Mouse (Mus musculus): ENCODE data around the gene Rreb1. TPM values are rescaled to one million over a fixed set of nuclear protein-coding genes. Genes with fewer than 3 reads are reported as not detected.

Rreb1 gene
- polyA plus RNA-seq, 1 experiment: 6.0 TPM

DNA sequence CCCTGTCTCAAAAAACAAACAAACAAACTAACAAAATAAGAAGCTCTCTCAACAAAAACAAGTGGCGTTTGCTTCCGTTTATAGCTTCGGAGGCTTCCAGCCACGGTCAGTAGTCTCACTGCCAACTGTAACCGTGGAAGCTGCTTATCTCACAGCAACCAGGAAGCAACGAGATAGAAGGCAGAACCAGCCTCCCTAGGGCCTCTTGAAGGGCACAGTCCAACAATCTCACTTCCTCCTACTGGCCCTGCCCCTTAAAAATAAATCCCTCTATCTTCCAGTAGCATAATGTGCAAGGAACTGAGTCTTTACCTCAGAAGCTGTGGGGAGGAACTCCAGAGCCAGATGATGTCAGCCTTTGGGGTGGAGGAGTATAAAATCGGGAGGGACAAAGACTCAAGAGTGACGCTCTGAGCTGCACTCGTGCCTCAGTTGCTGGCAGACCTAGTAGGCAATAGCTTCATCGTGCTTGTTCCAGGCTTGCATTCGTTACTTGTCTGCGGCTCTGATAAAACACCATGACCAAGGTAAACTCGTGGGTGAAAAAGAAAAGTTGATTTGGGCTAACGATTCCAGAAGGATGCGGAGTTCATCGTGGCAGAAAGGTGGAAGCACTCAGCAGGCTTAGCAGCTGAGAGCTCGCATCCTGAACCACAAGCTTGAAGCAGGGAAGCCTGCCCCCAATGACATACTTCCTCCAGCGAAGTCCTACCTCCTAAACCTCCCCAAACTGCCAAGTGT, 180.5 kb downstream of the Rreb1 start:
- Histone ChIP-seq H3K36me3 (ENCODE audit: control insufficient read depth, insufficient read depth) (no peaks in the 10 kb centered on the region), H3ac (ENCODE audit: control insufficient read depth, insufficient read length, low read depth) (no peak overlapping the region), H3K79me2 (ENCODE audit: control insufficient read depth, insufficient read depth) (no peaks in the 10 kb centered on the region), H3K79me3 (ENCODE audit: low read depth) (no peaks in the 10 kb centered on the region), H3K27me3 (ENCODE audit: control insufficient read depth, insufficient read depth, insufficient read length) (no peaks in the 10 kb centered on the region), H3K4me3 (ENCODE audit: insufficient read depth, poor library complexity, severe bottlenecking) (no peak overlapping the region)
- TF ChIP-seq MYOG (IDR thresholded peaks at IDR 0.05; ENCODE audit: control insufficient read depth, extremely low read depth, insufficient read length): no peak
- TF ChIP-seq CTCF (IDR thresholded peaks at IDR 0.05; ENCODE audit: control insufficient read depth, insufficient read depth, insufficient read length): no peak
- no peak for TF ChIP-seq MYOD1 (IDR thresholded peaks at IDR 0.05; ENCODE audit: control insufficient read depth, insufficient read length, low read depth)
- no peak for TF ChIP-seq MAX (IDR thresholded peaks at IDR 0.05)
- TF ChIP-seq CEBPB (IDR thresholded peaks at IDR 0.05; ENCODE audit: low read depth): no peak
- TF ChIP-seq FOSL1 (IDR thresholded peaks at IDR 0.05; ENCODE audit: insufficient read depth, low read length, poor library complexity, severe bottlenecking): no peak
- TF ChIP-seq USF1 (IDR thresholded peaks at IDR 0.05; ENCODE audit: low read depth): no peak

DNA sequence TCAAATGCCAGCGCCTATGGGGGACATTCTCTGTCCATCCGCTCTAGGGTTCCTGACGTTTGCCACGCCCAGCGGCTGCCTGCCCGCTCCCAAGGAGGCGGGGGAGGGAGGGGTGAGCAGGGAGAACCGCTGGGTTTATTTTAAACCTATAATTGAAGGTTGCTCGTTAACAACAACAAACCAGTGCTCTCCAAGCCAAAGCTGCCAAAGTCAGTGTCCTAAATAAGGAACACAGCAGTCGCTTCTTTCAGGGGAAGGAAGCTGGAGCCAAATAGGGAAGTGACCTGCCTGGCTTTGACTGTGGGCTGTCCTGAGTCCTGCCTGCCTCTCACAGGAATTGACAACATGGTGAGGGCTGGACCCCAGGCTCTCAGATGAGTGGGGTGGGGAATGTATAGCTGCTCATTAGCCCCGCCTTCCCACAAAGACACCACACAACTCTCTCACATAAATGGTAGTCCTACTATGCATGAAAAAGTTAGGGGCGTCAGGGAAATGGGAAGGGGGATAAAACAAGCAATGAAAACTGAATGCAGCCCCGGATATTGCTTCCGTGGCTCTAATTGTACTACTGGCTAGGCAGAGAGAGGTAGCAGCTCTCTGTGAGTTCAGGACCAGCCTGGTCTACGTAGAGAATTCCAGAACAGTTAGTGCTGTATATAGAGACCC, 181.2 kb downstream of the Rreb1 start:
- H3K36me3 ChIP-seq (ENCODE audit: control insufficient read depth, insufficient read depth): no peaks in the 10 kb centered on the region
- TF ChIP-seq CTCF (IDR thresholded peaks at IDR 0.05; ENCODE audit: control insufficient read depth, insufficient read depth, insufficient read length) (no peak), CEBPB (IDR thresholded peaks at IDR 0.05; ENCODE audit: low read depth) (no peak), MAX (IDR thresholded peaks at IDR 0.05) (no peak), FOSL1 (IDR thresholded peaks at IDR 0.05; ENCODE audit: insufficient read depth, low read length, poor library complexity, severe bottlenecking) (no peak), USF1 (IDR thresholded peaks at IDR 0.05; ENCODE audit: low read depth) (no peak)
- no peak overlapping the region for H3K4me3 ChIP-seq (ENCODE audit: insufficient read depth, poor library complexity, severe bottlenecking)
- H3K79me3 ChIP-seq (ENCODE audit: low read depth): no peaks in the 10 kb centered on the region
- no peak overlapping the region for H3ac ChIP-seq (ENCODE audit: control insufficient read depth, insufficient read length, low read depth)
- no peaks in the 10 kb centered on the region for H3K27me3 ChIP-seq (ENCODE audit: control insufficient read depth, insufficient read depth, insufficient read length)
- H3K79me2 ChIP-seq (ENCODE audit: control insufficient read depth, insufficient read depth): no peaks in the 10 kb centered on the region

DNA sequence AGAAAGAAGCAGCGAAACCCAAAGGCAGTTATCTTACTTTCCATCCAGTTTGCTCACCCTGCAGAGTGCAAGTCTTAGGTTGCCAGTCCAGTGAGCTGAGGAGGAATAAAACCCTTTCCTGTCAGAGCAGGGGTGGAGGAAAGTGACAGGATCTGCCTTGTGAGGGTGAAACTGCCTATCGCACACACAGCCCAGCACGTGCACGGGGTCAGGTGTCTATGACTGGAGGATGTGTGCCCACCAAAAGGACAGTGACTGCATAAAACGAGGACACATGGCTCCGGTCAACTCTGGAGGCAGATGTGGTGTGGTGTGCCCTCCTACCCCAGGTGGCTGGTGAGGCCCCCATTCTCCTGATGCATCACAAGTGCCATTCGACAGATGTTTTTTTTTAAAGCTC, 181.7 kb downstream of the Rreb1 start:
- Histone ChIP-seq H3K36me3 (ENCODE audit: control insufficient read depth, insufficient read depth) (no peaks in the 10 kb centered on the region), H3K79me3 (ENCODE audit: low read depth) (no peaks in the 10 kb centered on the region), H3K27me3 (ENCODE audit: control insufficient read depth, insufficient read depth, insufficient read length) (no peaks in the 10 kb centered on the region), H3ac (ENCODE audit: control insufficient read depth, insufficient read length, low read depth) (no peak overlapping the region), H3K4me3 (ENCODE audit: insufficient read depth, poor library complexity, severe bottlenecking) (no peak overlapping the region), H3K79me2 (ENCODE audit: control insufficient read depth, insufficient read depth) (no peaks in the 10 kb centered on the region)
- no peak for TF ChIP-seq MYOG (IDR thresholded peaks at IDR 0.05; ENCODE audit: control insufficient read depth, extremely low read depth, insufficient read length)
- TF ChIP-seq CEBPB (IDR thresholded peaks at IDR 0.05; ENCODE audit: low read depth): no peak
- TF ChIP-seq MYOD1 (IDR thresholded peaks at IDR 0.05; ENCODE audit: control insufficient read depth, insufficient read length, low read depth): no peak

DNA sequence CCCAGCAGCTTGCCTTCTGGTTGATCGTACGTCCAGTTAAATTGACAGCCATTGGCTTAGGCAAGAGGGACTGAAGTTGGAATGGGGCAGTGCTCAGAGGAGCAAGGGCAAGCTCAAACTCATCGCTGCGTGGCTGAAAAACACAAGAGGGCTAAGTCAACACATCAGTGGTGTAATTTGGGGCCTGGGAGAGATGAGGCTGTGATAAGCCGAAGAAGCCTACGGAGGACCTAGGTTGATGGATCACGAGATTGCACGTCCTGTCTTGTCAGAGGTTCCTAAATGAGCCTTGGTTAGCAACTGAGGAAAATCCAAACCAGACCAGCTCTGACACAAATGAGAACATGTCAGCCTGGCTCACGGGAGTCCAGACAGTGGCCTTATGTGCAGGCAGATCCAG, 184.3 kb downstream of the Rreb1 start:
- Histone ChIP-seq H3ac (ENCODE audit: control insufficient read depth, insufficient read length, low read depth) (no peak overlapping the region), H3K36me3 (ENCODE audit: control insufficient read depth, insufficient read depth) (no peaks in the 10 kb centered on the region), H3K79me3 (ENCODE audit: low read depth) (no peaks in the 10 kb centered on the region), H3K79me2 (ENCODE audit: control insufficient read depth, insufficient read depth) (no peaks in the 10 kb centered on the region), H3K4me3 (ENCODE audit: insufficient read depth, poor library complexity, severe bottlenecking) (no peak overlapping the region), H3K27me3 (ENCODE audit: control insufficient read depth, insufficient read depth, insufficient read length) (no peaks in the 10 kb centered on the region)
- no peak for TF ChIP-seq FOSL1 (IDR thresholded peaks at IDR 0.05; ENCODE audit: insufficient read depth, low read length, poor library complexity, severe bottlenecking)
- no peak for TF ChIP-seq CTCF (IDR thresholded peaks at IDR 0.05; ENCODE audit: control insufficient read depth, insufficient read depth, insufficient read length)
- no peak for TF ChIP-seq MYOG (IDR thresholded peaks at IDR 0.05; ENCODE audit: control insufficient read depth, extremely low read depth, insufficient read length)
- TF ChIP-seq MAX (IDR thresholded peaks at IDR 0.05): no peak
- TF ChIP-seq CEBPB (IDR thresholded peaks at IDR 0.05; ENCODE audit: low read depth): no peak
- TF ChIP-seq MYOD1 (IDR thresholded peaks at IDR 0.05; ENCODE audit: control insufficient read depth, insufficient read length, low read depth): no peak
- TF ChIP-seq USF1 (IDR thresholded peaks at IDR 0.05; ENCODE audit: low read depth): no peak

DNA sequence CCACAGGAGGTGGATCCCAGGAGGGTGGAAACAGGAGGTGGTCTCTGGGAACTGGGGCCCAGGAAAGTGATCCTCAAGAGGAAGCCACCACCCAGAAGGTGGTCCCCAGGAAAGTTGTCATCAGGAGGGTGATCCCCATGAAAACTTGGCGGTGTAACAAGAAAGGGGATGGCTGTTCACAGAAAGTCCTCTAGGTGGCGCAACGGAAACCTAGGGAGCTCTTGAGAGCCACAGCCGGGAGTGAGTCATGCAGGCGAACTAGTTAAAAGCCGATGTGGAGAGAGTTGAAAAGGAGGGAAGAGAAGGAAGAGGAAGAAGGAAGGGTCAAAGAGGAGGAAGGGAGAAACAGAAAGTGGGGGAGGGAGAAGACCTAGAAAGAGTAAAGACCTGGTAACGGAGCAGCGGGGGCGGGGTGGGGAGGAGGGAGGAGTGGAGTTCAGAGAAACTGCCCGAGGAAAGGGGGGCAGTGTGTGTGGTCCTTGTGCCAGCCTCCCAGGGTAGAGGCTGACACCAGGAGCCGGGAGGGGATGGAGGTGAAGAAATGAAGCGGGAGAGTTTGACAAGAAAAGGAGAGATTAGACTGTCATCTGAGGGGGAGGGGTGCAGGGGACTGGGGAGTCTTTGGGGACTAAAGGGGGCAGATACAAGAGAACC, 185.3 kb downstream of the Rreb1 start:
- TF ChIP-seq MYOD1 (IDR thresholded peaks at IDR 0.05; ENCODE audit: control insufficient read depth, insufficient read length, low read depth): no peak
- TF ChIP-seq CTCF (IDR thresholded peaks at IDR 0.05; ENCODE audit: control insufficient read depth, insufficient read depth, insufficient read length): peak; percentile 57
- TF ChIP-seq FOSL1 (IDR thresholded peaks at IDR 0.05; ENCODE audit: insufficient read depth, low read length, poor library complexity, severe bottlenecking): peak; percentile 85
- H3K79me2 ChIP-seq (ENCODE audit: control insufficient read depth, insufficient read depth): no peaks in the 10 kb centered on the region
- H3K27me3 ChIP-seq (ENCODE audit: control insufficient read depth, insufficient read depth, insufficient read length): no peaks in the 10 kb centered on the region
- H3K36me3 ChIP-seq (ENCODE audit: control insufficient read depth, insufficient read depth): no peaks in the 10 kb centered on the region
- no peak overlapping the region for H3K4me3 ChIP-seq (ENCODE audit: insufficient read depth, poor library complexity, severe bottlenecking)
- peak overlapping the region; percentile 41 for H3ac ChIP-seq (ENCODE audit: control insufficient read depth, insufficient read length, low read depth)
- H3K79me3 ChIP-seq (ENCODE audit: low read depth): no peaks in the 10 kb centered on the region

All from C2C12 (cell line).